Mouse (Mus musculus) heart, adult 9 months (tissue): ENCODE data around the gene Bves.
"Not testable (repeated sequence)": the region's sequence is repeated elsewhere in the genome, so short reads cannot be mapped to it uniquely, and the experiment has no call there.

Experiments used
- DNase-seq, 2 experiments: peaks; one replicate each; pipeline ENCODE4 v3.0.0; 2022; ENCODE audit warnings: low spot score in 2 of 2

The Bves gene

DNA sequence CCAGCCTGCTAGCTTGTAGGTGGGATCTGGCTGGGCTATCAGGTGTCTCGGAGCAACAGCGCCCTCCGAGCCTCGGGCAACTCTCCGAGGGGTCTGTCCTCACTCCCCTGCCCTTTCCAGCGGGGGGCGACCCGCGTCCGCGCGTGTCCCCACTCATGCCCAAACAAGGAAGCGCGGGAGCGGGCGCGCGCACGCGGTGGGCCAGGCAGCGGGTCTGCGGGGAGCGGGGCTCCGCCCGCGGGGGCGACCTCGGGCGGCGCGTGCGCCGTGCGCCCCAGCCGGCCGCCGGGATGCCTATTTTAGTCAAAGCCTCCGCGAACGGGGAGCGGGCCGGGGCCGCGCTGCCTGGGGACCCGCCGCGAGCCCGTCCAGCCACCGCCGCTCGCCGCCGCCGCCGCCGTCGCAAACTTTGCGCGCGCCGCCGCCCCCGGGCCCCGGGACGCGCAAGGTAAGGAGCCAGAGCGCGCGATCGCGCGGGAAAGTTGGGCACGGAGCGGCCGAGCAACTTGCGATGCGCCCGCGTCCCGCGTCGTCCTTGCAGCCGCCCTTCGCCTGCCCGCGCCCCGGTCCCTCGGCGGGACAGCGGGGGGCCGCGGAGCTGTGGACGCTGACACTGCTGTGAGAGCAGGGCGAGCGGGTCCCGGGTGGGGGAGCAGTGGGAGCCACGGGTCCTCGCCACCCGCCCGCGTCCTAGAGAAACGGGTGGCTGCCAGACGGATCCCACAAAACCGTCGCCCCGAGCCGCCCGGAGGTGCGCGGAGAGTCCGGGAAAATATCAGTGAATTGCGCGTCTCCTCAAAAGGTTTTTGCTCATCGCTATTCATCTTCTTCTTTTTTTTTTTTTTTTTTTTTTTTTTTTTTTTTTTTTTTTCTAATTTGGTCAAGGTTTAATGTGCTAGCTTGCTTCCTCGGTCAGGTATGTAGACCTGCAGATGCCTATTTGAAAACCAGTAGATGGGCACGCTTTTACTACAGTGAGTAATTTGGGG lies at the start of gene Bves:
Gene Bves (plus strand): TSS at position 339 of the 989 bp plus-strand sequence.
- DNase-seq, result peak; percentile 29 to 36

DNA sequence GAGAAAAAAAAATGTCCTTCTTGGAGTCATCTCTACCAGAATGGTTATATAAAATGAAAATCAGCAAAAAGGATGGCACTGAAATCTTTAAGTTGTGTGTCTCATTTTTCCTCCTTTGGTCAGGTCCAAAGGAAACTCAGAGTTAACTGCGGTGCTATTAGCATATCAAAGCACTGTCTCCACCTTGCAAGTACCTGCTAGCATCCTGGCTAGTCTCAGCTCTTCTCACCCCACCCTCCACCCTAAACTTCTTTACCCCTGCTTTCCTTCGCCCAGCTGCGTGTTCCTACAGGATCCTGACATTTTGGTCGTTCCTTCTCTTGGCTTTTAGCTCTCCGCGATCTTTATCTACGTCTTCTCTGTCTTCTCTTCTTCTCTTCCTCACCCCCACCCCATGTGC lies 47.2 kb upstream of the Bves start:
- no peak for DNase-seq

DNA sequence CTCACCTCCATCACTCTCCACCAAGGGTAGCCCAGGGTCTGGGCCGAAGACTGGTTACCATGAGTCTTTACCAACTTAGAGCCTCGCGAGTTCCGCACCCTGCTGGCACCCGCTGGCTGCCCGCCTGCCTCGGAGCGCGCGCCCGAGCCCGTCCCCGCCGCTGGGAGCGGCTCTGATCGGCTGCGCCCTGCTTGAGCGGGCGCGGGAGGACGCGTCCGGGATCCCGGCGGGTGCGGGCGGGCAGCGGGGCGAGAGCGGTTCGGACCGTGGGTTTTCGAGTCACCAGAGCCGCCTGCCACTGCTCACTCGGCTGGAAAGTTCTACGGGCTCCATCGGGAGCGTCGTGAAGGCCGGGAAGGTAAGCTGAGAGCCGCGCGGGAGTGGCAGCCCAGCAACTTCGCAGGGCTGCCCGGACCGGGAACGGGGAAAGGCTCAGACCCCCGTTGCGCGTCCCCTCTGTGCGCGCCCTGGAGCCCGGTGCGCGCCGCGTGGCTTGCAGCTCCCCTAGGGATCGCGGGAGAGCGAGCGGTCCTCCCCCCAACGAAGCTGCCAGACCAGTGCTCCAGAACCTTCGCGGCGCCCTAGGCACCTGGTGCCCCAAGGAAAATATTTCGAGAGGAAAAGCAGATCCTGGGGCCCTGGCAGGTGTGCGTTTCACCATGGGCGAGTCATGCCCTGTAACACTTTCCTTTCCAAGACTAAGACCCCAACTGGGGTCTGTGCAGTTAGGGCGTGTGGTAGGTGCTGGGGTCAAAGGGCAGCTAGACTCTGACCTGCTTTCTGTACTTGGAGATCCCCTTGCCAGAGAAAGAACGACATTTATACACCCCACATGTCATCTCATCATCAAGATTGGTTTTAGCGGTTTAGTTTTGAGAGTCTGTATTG lies 46.1 kb upstream of the Bves start:
- peak in 1 of 2 experiments; percentile 19 for DNase-seq

DNA sequence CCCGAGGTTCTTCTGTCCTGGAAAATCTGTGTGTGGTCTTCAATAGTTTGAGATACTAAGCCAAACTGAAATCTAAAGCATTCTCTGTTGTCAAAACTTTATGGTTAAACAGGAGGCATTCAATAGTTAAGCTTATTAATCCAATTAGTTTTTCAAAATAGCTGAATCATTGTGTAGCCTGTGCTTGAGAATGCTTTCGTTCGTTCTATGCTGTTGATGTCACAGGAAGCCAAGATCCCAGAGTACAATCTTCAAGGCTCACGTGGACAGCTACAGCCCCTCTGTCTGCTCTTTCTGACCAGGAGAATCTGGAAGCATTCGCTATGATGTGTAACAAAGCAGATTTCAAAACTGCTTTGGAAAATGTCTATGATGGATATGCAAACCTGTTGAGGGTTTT lies 45.0 kb upstream of the Bves start:
- no peak for DNase-seq

DNA sequence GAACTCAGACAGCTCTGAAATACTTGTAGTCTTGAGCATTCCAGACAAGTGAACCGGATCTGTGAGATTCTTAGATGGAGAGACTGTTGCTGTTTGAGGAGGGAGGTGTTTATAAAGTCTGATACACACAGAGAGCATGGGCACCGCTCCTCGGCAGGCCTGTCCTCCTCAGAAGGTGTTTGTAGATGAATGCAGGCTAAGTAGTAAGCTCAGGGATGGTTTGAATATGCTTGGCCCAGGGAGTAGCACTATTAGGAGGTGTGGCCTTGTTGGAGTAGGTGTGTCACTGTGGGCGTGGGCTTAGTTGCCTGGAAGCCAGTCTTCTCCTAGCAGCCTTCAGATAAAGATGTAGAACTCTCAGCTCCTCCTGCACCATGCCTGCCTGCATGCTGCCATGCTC lies 43.4 kb upstream of the Bves start:
- DNase-seq, result not testable (repeated sequence)

DNA sequence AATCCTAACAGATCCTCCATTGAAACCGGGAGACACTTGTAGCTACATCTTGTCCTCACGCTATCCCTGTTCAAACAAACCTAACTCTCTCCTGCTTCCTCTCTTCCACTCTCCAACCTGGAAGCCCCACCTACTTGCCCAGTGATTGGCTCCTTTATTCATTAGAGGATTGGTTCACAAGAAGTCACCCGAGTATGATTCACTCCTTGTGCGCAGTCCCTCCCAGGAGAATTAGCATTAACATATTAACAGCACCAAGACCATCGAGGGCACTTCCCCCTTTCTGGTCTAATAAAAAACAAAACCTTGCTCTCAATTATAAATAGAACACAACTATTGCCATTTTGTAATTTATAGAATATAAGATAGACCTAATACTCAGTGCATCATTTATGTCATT lies 40.5 kb upstream of the Bves start:
- DNase-seq, result no peak

DNA sequence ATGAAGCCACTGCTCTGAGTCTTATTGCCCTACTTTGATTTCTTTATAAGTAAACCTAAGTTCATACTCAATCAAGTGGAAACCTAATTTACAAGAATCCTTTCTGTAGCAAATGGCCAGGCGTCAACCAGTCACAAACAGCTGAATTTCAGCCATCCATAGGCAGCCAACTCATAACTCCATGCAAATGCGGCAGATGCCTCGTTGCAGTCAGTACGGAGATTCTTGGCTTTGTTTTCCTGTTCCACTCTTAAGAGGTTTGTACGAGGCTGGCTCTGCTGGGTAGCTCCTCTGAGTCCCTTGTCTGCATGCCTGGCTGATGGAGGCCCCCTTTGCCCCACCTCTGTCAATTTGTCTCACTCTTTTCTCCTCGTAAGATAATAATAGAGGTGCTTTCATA lies 37.1 kb upstream of the Bves start:
- no peak for DNase-seq

- no peak for DNase-seq
These were observed 36.1 kb upstream of the Bves start for GRCm38 (mm10) chr10:45299509-45299908.

- DNase-seq, result no peak
These were observed 32.1 kb upstream of the Bves start for GRCm38 (mm10) chr10:45303315-45304036.

GRCm38 (mm10) chr10:45305173-45305572 lies 30.4 kb upstream of the Bves start:
- DNase-seq, result no peak

DNA sequence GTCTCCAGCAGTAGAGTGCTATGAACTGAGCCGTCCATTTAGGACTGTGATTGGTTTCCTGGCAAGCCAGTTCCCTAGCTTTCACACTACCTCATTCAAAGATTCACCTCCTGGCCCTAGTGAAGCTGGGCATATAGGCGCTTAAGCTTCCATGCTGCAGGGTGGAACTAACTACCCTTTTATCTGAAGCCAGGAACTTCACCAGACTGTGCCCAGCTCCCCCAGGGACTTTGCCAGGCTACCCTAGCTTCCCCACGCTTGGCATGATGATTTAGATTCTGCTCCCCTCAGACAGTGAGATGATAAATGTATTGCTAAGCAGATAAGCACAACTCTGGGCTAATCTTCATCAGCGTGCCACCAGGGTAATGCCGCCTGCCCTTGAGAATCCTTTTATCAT lies 24.4 kb upstream of the Bves start:
- no peak for DNase-seq

DNA sequence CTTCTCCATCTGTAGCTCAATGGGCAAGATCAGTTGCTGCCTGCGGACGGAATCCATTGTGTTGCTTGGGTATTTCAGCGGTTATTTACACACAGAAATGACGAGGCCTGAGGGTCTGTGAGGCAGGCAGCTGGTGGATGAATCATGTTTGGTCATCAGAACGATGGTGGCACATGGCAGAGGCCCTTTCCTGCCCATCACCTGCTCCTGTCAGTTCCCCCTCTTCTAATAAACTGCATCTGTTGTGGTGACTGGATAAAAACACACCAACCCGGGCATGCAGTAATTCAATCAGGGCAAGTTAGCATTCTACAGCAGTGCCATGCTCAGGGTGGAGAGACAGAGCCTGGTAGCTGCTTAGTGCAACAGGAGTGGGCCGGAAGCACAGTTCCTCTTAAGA lies 23.9 kb upstream of the Bves start:
- no peak for DNase-seq

DNA sequence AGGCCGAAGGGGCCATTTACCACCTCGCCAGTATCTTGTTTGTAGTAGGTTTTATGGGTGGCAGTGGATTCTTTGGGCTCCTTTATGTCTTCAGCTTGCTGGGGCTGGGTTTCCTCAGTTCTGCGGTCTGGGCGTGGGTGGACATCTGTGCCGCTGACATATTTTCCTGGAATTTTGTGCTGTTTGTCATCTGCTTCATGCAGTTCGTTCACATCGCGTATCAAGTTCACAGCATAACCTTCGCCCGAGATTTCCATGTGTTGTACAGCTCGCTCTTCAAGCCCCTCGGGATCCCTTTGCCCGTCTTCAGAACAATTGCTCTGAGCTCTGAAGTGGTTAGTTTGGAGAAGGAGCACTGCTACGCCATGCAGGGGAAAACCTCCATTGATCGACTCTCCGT lies 20.7 kb upstream of the Bves start:
- no peak for DNase-seq

DNA sequence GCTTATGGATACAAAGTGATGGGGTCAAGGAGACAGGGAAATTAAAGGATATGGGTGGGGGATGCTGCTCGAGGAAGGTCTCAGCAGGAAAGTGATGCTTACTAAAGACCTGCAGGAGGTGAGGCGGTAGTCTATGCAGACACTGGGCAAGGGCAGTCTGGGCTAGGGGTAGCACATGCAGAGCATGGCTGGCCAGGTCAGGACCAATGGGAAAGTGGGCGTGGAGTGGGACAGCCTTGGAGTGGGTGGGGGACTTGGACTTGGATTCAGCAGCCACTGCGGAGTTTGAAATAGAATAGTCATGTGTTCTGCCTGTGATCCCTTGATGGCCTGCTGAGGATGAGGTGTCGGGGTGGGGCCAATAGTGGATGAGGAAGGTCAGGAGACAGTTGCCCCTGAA lies 16.6 kb upstream of the Bves start:
- DNase-seq, result no peak

GRCm38 (mm10) chr10:45320296-45320695 lies 15.3 kb upstream of the Bves start:
- DNase-seq, result no peak

GRCm38 (mm10) chr10:45324159-45324558 lies 11.4 kb upstream of the Bves start:
- no peak for DNase-seq

DNA sequence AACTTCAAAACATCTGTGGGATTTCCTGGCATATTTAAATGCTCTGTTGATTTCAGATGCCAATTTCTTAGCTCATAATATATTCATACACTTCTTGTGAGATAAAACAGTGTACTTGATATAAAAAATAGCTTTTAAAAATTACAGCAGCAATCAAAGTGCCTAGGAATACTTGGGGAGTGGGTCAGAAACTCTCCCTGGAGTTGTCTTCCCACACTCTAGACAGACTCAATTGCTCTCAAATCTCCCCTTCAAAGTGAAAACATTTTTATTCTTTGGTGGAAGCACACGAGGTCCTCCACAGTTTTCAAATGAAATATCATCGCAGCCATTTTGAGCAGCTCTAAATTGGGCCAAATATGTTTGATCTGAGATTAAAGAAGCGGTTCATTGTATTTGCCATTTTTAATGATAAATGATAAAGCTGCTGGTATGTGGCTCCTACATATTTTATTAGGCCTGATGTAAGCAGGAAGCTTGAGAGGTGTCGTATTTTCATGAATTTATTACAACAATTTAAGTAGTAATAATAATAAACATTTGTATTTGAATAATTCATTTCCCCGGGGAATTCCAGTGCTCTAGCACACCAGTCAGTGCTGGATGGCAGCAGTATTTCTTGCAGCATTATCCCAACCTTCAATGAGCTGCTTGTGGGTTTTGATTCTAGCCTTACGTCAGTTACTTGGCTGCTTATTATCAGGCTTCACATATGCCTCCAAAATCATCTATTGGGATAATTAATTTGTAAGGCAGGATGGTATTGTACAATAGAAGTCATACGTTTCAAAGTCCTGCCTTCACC lies 7.2 kb upstream of the Bves start:
- no peak for DNase-seq

GRCm38 (mm10) chr10:45334925-45335324 lies 647 bp upstream of the Bves start:
- no peak for DNase-seq

- DNase-seq, result no peak
These were observed 3.5 kb downstream of the Bves start for GRCm38 (mm10) chr10:45339106-45339505.

GRCm38 (mm10) chr10:45344381-45344780 lies 8.8 kb downstream of the Bves start:
- no peak for DNase-seq

DNA sequence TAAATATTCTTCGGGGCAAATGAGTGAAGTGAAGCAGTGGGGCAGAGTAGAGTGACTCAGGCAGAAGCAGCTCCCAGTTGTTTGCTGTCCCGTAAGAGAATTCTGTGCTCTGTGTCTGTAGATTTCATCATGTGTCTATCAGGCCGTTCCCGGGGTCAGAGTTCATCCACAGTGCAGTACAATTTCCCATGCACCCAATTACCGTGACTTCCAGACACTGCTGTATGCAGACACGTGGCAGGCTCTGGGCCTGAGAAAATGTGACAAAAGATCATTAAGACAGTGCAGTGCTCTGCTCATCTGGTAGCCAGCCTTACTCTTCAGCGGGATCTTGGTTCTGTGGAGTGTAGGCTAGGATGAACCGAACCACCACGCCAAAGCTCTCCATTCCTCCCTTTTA lies 9.6 kb downstream of the Bves start:
- no peak for DNase-seq
